In genomic region chr5:144875892-144876291, GRCm38 (mm10) we compare ENCODE assay signal across 10 mouse cellular contexts.
DNase-seq lines count a peak whose midpoint lies in the region; ATAC-seq and TF ChIP-seq lines count a peak whose summit lies in the region.
"Had no signal": no experiment of that assay in that cellular context is flagged by ENCODE, and none has a peak within 500 bp of the region (broad histone marks: within the 10 kb centered on the region; RNA-seq: fewer than 3 reads in every experiment).

No protein-coding gene starts in this region.

- peak; percentile 51 for DNase-seq in thymus, adult 2 months
- no peak for DNase-seq in thymus, adult 18-20 months
- peak; percentile 69 to 82 for DNase-seq in cerebellum, adult 2 months
- peak; percentile 76 for DNase-seq in kidney, adult 18-20 months
- peak; percentile 38 for DNase-seq in liver, adult 2 months (ENCODE audit: extremely low read depth, low read depth, low spot score)
- DNase-seq in midbrain, postnatal 0 days (ENCODE audit: low spot score): peak; percentile 79
- peak in 1 of 2 experiments; percentile 42 for DNase-seq in spleen, adult 2 months (ENCODE audit: low read depth in 1 of 2, low spot score in 2 of 2)

- no peak overlapping the region for H3K9ac ChIP-seq in liver, adult 2 months (ENCODE audit: low read depth, low read length)
- H3K9ac ChIP-seq in midbrain, postnatal 0 days (replicated peaks; ENCODE audit: low read length, poor library complexity, severe bottlenecking): no peak overlapping the region
- H3K9ac ChIP-seq: stomach, embryonic 15.5 days had no signal

- peak; percentile 56; the same call in 1 of the 2 replicates for ATAC-seq in frontal cortex, adult (ENCODE audit: low TSS enrichment)
- ATAC-seq in midbrain, postnatal 0 days (ENCODE audit: low FRiP score): 0 out of 2 replicates have a peak, but pooled peaks have one; percentile 27

- TF ChIP-seq CTCF in thymus, adult 2 months (IDR thresholded peaks at IDR 0.05; ENCODE audit: borderline replicate concordance, control insufficient read depth, extremely low read depth, insufficient read depth, low read length, poor library complexity): peak; percentile 92
- peak; percentile 98 for TF ChIP-seq CTCF in cerebellum, adult 2 months (IDR thresholded peaks at IDR 0.05; ENCODE audit: borderline replicate concordance, insufficient read depth, low read depth, low read length)
- peak; percentile 99 for TF ChIP-seq CTCF in liver, adult 2 months (IDR thresholded peaks at IDR 0.05; ENCODE audit: low read depth, low read length)
- peak; percentile 98 for TF ChIP-seq CTCF in midbrain, postnatal 0 days (IDR thresholded peaks at IDR 0.05)
- peak; percentile 94 for TF ChIP-seq CTCF in spleen, adult 2 months (IDR thresholded peaks at IDR 0.05; ENCODE audit: extremely low read depth, insufficient read depth, insufficient read length, insufficient replicate concordance)

- H3K27me3 ChIP-seq in thymus, adult 2 months (ENCODE audit: control insufficient read depth, insufficient read depth, low read length): no peaks in the 10 kb centered on the region
- H3K27me3 ChIP-seq in cerebellum, adult 2 months (ENCODE audit: control insufficient read depth, insufficient read depth, low read length): no peaks in the 10 kb centered on the region
- H3K27me3 ChIP-seq in liver, adult 2 months (ENCODE audit: control insufficient read depth, insufficient read depth, low read length): no peaks in the 10 kb centered on the region
- H3K27me3 ChIP-seq in midbrain, postnatal 0 days (ENCODE audit: insufficient read depth, low read length): no peaks in the 10 kb centered on the region
- no peaks in the 10 kb centered on the region for H3K27me3 ChIP-seq in spleen, adult 2 months (ENCODE audit: control insufficient read depth, insufficient read depth, low read length)
- H3K27me3 ChIP-seq: stomach, embryonic 15.5 days had no signal

- no peaks in the 10 kb centered on the region for H3K4me1 ChIP-seq in thymus, adult 2 months (replicated peaks; ENCODE audit: control insufficient read depth, insufficient read depth, low read length)
- no peaks in the 10 kb centered on the region for H3K4me1 ChIP-seq in cerebellum, adult 2 months (ENCODE audit: control insufficient read depth, insufficient read depth, low read length)
- no peaks in the 10 kb centered on the region for H3K4me1 ChIP-seq in liver, adult 2 months (ENCODE audit: control insufficient read depth, insufficient read depth, low read length)
- H3K4me1 ChIP-seq in midbrain, postnatal 0 days (ENCODE audit: insufficient read depth, low read length): no peaks in the 10 kb centered on the region
- no peaks in the 10 kb centered on the region for H3K4me1 ChIP-seq in spleen, adult 2 months (ENCODE audit: control insufficient read depth, insufficient read depth, insufficient read length)
- H3K4me1 ChIP-seq: stomach, embryonic 15.5 days had no signal

- no peak overlapping the region for H3K27ac ChIP-seq in thymus, adult 2 months (ENCODE audit: control insufficient read depth, insufficient read depth, low read length)
- H3K27ac ChIP-seq in cerebellum, adult 2 months (ENCODE audit: insufficient read depth, low read length): no peak overlapping the region
- no peak overlapping the region for H3K27ac ChIP-seq in liver, adult 2 months (replicated peaks; ENCODE audit: insufficient read depth, low read depth, low read length)
- no peak overlapping the region for H3K27ac ChIP-seq in midbrain, postnatal 0 days (ENCODE audit: low read depth, low read length)
- no peak overlapping the region for H3K27ac ChIP-seq in spleen, adult 2 months (ENCODE audit: insufficient read depth, low read length)
- H3K27ac ChIP-seq: stomach, embryonic 15.5 days had no signal

- H3K4me3 ChIP-seq in thymus, adult 2 months (ENCODE audit: control insufficient read depth, insufficient read depth, low read length): no peak overlapping the region
- H3K4me3 ChIP-seq in cerebellum, adult 2 months (replicated peaks; ENCODE audit: insufficient read depth, low read depth, low read length): no peak overlapping the region
- H3K4me3 ChIP-seq in liver, adult 2 months (ENCODE audit: insufficient read depth, low read depth, low read length): no peak overlapping the region
- H3K4me3 ChIP-seq in midbrain, postnatal 0 days (ENCODE audit: low read depth, low read length): no peak overlapping the region
- no peak overlapping the region for H3K4me3 ChIP-seq in spleen, adult 2 months (ENCODE audit: extremely low read depth, insufficient read depth, insufficient read length)
- H3K4me3 ChIP-seq: erythroblast, embryonic 14.5 days; stomach, embryonic 15.5 days had no signal

- 7% methylated on average over 13 of the region's 13 CpGs for WGBS in thymus, adult 2 months
- WGBS in cerebellum, adult 2 months: 6% methylated on average over 13 of the region's 13 CpGs
- 3% methylated on average over 13 of the region's 13 CpGs for WGBS in liver, adult 2 months
- WGBS in midbrain, postnatal 0 days: 7% methylated on average over 13 of the region's 13 CpGs
- WGBS in spleen, adult 2 months: 9% methylated on average over 13 of the region's 13 CpGs

- no peaks in the 10 kb centered on the region for H3K36me3 ChIP-seq in thymus, adult 2 months (ENCODE audit: control insufficient read depth, insufficient read depth, low read length)
- H3K36me3 ChIP-seq in liver, adult 2 months (ENCODE audit: control insufficient read depth, insufficient read depth, low read length): no peaks in the 10 kb centered on the region
- peaks cover 39% of the 10 kb centered on the region for H3K36me3 ChIP-seq in midbrain, postnatal 0 days (ENCODE audit: insufficient read depth, low read length)
- H3K36me3 ChIP-seq in spleen, adult 2 months (ENCODE audit: control insufficient read depth, insufficient read depth, low read length): peaks cover 14% of the 10 kb centered on the region

- H3K4me2 ChIP-seq in midbrain, postnatal 0 days (ENCODE audit: low read depth, low read length, poor library complexity, severe bottlenecking): no peak overlapping the region
- H3K4me2 ChIP-seq: stomach, embryonic 15.5 days had no signal

- no peak for TF ChIP-seq POLR2A in thymus, adult 2 months (IDR thresholded peaks at IDR 0.05; ENCODE audit: control insufficient read depth, extremely low read depth, insufficient read depth, low read length, poor library complexity)
- no peak for TF ChIP-seq POLR2A in cerebellum, adult 2 months (IDR thresholded peaks at IDR 0.05; ENCODE audit: borderline replicate concordance, insufficient read depth, low read length)
- no peak for TF ChIP-seq POLR2A in liver, adult 2 months (IDR thresholded peaks at IDR 0.05; ENCODE audit: extremely low read depth, insufficient read depth, low read length)
- TF ChIP-seq POLR2A in spleen, adult 2 months (IDR thresholded peaks at IDR 0.05; ENCODE audit: low read depth, low read length): no peak

- no peaks in the 10 kb centered on the region for H3K9me3 ChIP-seq in midbrain, postnatal 0 days (ENCODE audit: low read length)
- H3K9me3 ChIP-seq: stomach, embryonic 15.5 days had no signal

- no peaks in the 10 kb centered on the region for H3K79me2 ChIP-seq in liver, adult 2 months (ENCODE audit: control insufficient read depth, insufficient read depth, low read length)

Comparison
In these comparisons a context has a peak if more than half of its experiments do, and no peak if none do; other contexts are left out.
1. DNase-seq: peak in thymus, adult 2 months (single experiment), cerebellum, adult 2 months (2 of 2), kidney, adult 18-20 months (single experiment), liver, adult 2 months (single experiment) and midbrain, postnatal 0 days (single experiment); none in thymus, adult 18-20 months (0 of 2).
2. Peak in every context shown above with its lines, with median percentiles within 50 percentile points of each other: CTCF ChIP-seq.